In the genomic region with DNA sequence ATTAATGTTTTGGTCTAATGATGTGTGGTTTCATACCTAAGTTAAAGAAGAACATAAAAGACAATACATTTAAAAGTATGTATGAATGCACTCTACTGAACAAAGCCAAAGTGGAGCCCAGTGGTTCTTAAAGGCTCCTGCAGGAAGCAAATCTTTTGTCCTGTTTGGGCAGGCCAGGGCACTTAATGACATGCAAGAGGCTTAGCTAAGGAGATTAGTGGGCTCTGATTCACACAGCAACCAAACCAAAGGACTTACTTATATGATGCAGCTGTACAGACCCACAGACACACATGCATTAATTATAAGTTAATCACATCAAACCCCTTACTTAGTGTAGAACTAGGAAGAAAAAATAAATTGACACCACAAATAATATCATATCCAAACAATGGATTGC, we compare ENCODE assay signal across 18 mouse cellular contexts.
DNase-seq lines count a peak whose midpoint lies in the region; ATAC-seq and TF ChIP-seq lines count a peak whose summit lies in the region.
"Had no signal": no experiment of that assay in that cellular context is flagged by ENCODE, and none has a peak within 500 bp of the region (broad histone marks: within the 10 kb centered on the region; RNA-seq: fewer than 3 reads in every experiment).

No protein-coding gene starts in this region.

- H3K9me3 ChIP-seq in forebrain, embryonic 10.5 days: no peaks in the 10 kb centered on the region
- no peaks in the 10 kb centered on the region for H3K9me3 ChIP-seq in forebrain, embryonic 15.5 days
- H3K9me3 ChIP-seq in midbrain, embryonic 12.5 days: no peaks in the 10 kb centered on the region
- no peaks in the 10 kb centered on the region for H3K9me3 ChIP-seq in midbrain, postnatal 0 days (ENCODE audit: low read length)
- H3K9me3 ChIP-seq in midbrain, embryonic 13.5 days: no peaks in the 10 kb centered on the region
- H3K9me3 ChIP-seq: forebrain, embryonic 13.5 days; heart, embryonic 13.5 days had no signal

- peaks cover 68% of the 10 kb centered on the region for H3K4me1 ChIP-seq in forebrain, embryonic 10.5 days
- H3K4me1 ChIP-seq in forebrain, embryonic 15.5 days: no peaks in the 10 kb centered on the region; the same call in none of the 2 replicates
- H3K4me1 ChIP-seq in midbrain, embryonic 12.5 days: peaks cover 29% of the 10 kb centered on the region
- no peaks in the 10 kb centered on the region for H3K4me1 ChIP-seq in midbrain, postnatal 0 days (ENCODE audit: insufficient read depth, low read length)
- peaks cover 26% of the 10 kb centered on the region for H3K4me1 ChIP-seq in midbrain, embryonic 13.5 days (replicated peaks)

- DNase-seq in forebrain, embryonic 10.5 days (ENCODE audit: extremely low spot score, low spot score): no peak
- DNase-seq in midbrain, postnatal 0 days (ENCODE audit: low spot score): no peak
- DNase-seq in retina, postnatal 7 days (ENCODE audit: low read depth, low spot score): peak; percentile 51
- DNase-seq in adipocyte (ENCODE audit: low spot score): no peak
- DNase-seq: adrenal gland, postnatal 14 days; cerebellum, adult 18-20 months; cerebellum, adult 9-11 months; gastrocnemius, postnatal 36 days; heart, adult 11 months; heart, postnatal 36 days had no signal

- no peak for ATAC-seq in forebrain, embryonic 15.5 days (replicated peaks)
- ATAC-seq in midbrain, embryonic 12.5 days (ENCODE audit: low FRiP score, low read depth): peak; percentile 79
- no peak for ATAC-seq in midbrain, postnatal 0 days (ENCODE audit: low FRiP score)
- ATAC-seq in midbrain, embryonic 13.5 days: peak; percentile 55
- ATAC-seq: forebrain, embryonic 13.5 days; hindbrain, embryonic 16.5 days; inflammation-experienced regulatory T-cells, adult 6 months; intestine, postnatal 0 days had no signal

- no peak overlapping the region for H3K9ac ChIP-seq in forebrain, embryonic 15.5 days (replicated peaks)
- H3K9ac ChIP-seq in midbrain, embryonic 12.5 days (replicated peaks): no peak overlapping the region
- no peak overlapping the region for H3K9ac ChIP-seq in midbrain, postnatal 0 days (replicated peaks; ENCODE audit: low read length, poor library complexity, severe bottlenecking)
- no peak overlapping the region for H3K9ac ChIP-seq in midbrain, embryonic 13.5 days (replicated peaks)
- H3K9ac ChIP-seq: forebrain, embryonic 13.5 days; heart, embryonic 13.5 days had no signal

- no peak for TF ChIP-seq CTCF in midbrain, postnatal 0 days (IDR thresholded peaks at IDR 0.05)

- H3K27me3 ChIP-seq in forebrain, embryonic 10.5 days (ENCODE audit: poor library complexity, severe bottlenecking): peaks cover 25% of the 10 kb centered on the region
- no peaks in the 10 kb centered on the region; the same call in 1 of the 2 replicates for H3K27me3 ChIP-seq in forebrain, embryonic 15.5 days
- H3K27me3 ChIP-seq in midbrain, embryonic 12.5 days: peaks cover 15% of the 10 kb centered on the region
- no peaks in the 10 kb centered on the region for H3K27me3 ChIP-seq in midbrain, postnatal 0 days (ENCODE audit: insufficient read depth, low read length)
- H3K27me3 ChIP-seq in midbrain, embryonic 13.5 days: peaks cover 12% of the 10 kb centered on the region
- H3K27me3 ChIP-seq: heart, embryonic 13.5 days had no signal

- H3K36me3 ChIP-seq in forebrain, embryonic 10.5 days (replicated peaks): no peaks in the 10 kb centered on the region
- H3K36me3 ChIP-seq in forebrain, embryonic 15.5 days: no peaks in the 10 kb centered on the region
- no peaks in the 10 kb centered on the region for H3K36me3 ChIP-seq in midbrain, embryonic 12.5 days
- no peaks in the 10 kb centered on the region; the same call in 1 of the 2 replicates for H3K36me3 ChIP-seq in midbrain, postnatal 0 days (ENCODE audit: insufficient read depth, low read length)
- H3K36me3 ChIP-seq in midbrain, embryonic 13.5 days: no peaks in the 10 kb centered on the region
- H3K36me3 ChIP-seq: heart, embryonic 13.5 days had no signal

- H3K27ac ChIP-seq in forebrain, embryonic 10.5 days: peak overlapping the region; percentile 73
- no peak overlapping the region for H3K27ac ChIP-seq in forebrain, embryonic 15.5 days (replicated peaks)
- no peak overlapping the region for H3K27ac ChIP-seq in midbrain, embryonic 12.5 days (replicated peaks)
- no peak overlapping the region for H3K27ac ChIP-seq in midbrain, postnatal 0 days (ENCODE audit: low read depth, low read length)
- no peak overlapping the region for H3K27ac ChIP-seq in midbrain, embryonic 13.5 days
- H3K27ac ChIP-seq: forebrain, embryonic 13.5 days; heart, embryonic 13.5 days had no signal

- no peak overlapping the region for H3K4me3 ChIP-seq in forebrain, embryonic 10.5 days
- H3K4me3 ChIP-seq in forebrain, embryonic 15.5 days: no peak overlapping the region
- no peak overlapping the region for H3K4me3 ChIP-seq in midbrain, embryonic 12.5 days
- no peak overlapping the region for H3K4me3 ChIP-seq in midbrain, postnatal 0 days (ENCODE audit: low read depth, low read length)
- no peak overlapping the region for H3K4me3 ChIP-seq in midbrain, embryonic 13.5 days (replicated peaks)
- H3K4me3 ChIP-seq: forebrain, embryonic 13.5 days; heart, embryonic 13.5 days had no signal

- H3K4me2 ChIP-seq in forebrain, embryonic 15.5 days (replicated peaks): no peak overlapping the region
- no peak overlapping the region for H3K4me2 ChIP-seq in midbrain, embryonic 12.5 days (replicated peaks)
- H3K4me2 ChIP-seq in midbrain, postnatal 0 days (ENCODE audit: low read depth, low read length, poor library complexity, severe bottlenecking): no peak overlapping the region
- no peak overlapping the region for H3K4me2 ChIP-seq in midbrain, embryonic 13.5 days (replicated peaks)
- H3K4me2 ChIP-seq: forebrain, embryonic 13.5 days; heart, embryonic 13.5 days had no signal

Comparison
In these comparisons a context has a peak if more than half of its experiments do, and no peak if none do; other contexts are left out.
1. ATAC-seq: peak in midbrain, embryonic 12.5 days (single experiment) and midbrain, embryonic 13.5 days (single experiment); none in forebrain, embryonic 15.5 days (single experiment) and midbrain, postnatal 0 days (single experiment).